Mouse (Mus musculus) frontal cortex, postnatal 14 days (tissue): ENCODE data around the gene Pex5l.

Experiments used
- DNase-seq, 2 experiments: peaks; one replicate each; pipeline ENCODE4 v3.0.0; 2022; ENCODE audit warnings: low spot score in 2 of 2

The Pex5l gene

GRCm38 (mm10) chr3:33063590-33063989 is 79.5 kb downstream of the Pex5l start:
- DNase-seq = no peak

DNA sequence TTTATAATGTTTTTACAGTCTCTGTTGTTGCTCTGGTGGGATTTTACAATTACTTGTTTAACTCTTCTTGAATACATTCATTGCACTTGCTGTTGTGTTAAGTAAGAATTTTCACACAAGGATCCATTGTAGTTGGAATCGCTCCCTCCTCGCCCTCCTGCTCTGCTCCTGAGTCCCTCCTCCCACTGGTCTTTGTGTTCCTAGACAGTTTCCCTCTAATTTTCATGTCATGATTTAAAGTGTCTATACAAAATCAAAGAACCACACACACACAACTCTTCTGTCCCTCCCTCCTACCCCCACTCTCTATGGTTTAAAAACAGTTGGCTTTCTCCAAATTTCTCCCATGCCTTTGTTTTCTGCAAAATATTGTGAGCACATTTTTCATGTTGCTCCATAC is 81.6 kb downstream of the Pex5l start:
- no peak for DNase-seq

GRCm38 (mm10) chr3:33061016-33061415 is 82.0 kb downstream of the Pex5l start:
- no peak for DNase-seq

DNA sequence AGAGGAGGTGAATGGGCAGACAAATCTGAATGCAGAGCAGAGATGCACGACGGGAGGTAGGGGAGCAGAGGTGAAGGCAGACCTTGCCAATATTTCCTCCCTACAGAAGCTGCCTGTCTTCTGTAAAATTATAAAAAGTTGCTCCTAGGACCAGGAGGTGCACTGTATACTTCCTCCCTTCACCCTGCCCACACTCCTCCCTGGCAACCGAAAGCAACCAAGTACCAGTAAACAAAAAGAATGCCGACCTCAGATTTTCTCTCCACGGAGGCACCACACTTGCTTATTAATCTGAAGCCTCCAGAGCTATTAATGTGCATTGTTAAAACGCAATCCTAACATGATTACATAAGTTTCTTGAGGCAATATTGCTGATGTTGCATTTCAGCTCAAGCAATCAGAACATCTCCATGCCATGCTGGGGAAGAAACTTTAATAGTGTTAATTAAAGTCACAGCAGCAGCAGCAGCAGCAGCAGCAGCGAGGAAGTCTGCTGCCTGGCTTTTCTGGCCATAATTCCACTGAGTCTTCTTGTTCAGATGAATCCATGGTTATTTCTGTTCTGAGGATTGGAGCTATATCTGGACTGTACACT is 82.6 kb downstream of the Pex5l start:
- no peak for DNase-seq

- DNase-seq = no peak
These were observed 94.7 kb downstream of the Pex5l start for GRCm38 (mm10) chr3:33048304-33048703.

DNA sequence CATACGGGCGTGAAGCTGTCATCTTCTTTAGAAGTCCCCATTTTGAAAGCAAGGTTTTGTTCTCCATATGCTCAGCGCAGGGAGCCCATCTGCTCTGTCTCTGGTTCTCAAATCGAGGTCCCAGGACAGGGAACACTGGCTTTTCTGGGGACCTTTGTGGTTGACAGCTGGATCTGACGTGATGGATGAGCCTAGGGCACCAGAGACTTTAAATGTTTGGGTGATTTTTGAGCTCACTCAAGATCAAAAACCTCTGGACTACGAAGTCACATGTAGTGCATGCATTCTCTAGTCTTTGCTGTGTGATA is 98.3 kb downstream of the Pex5l start:
- no peak for DNase-seq

DNA sequence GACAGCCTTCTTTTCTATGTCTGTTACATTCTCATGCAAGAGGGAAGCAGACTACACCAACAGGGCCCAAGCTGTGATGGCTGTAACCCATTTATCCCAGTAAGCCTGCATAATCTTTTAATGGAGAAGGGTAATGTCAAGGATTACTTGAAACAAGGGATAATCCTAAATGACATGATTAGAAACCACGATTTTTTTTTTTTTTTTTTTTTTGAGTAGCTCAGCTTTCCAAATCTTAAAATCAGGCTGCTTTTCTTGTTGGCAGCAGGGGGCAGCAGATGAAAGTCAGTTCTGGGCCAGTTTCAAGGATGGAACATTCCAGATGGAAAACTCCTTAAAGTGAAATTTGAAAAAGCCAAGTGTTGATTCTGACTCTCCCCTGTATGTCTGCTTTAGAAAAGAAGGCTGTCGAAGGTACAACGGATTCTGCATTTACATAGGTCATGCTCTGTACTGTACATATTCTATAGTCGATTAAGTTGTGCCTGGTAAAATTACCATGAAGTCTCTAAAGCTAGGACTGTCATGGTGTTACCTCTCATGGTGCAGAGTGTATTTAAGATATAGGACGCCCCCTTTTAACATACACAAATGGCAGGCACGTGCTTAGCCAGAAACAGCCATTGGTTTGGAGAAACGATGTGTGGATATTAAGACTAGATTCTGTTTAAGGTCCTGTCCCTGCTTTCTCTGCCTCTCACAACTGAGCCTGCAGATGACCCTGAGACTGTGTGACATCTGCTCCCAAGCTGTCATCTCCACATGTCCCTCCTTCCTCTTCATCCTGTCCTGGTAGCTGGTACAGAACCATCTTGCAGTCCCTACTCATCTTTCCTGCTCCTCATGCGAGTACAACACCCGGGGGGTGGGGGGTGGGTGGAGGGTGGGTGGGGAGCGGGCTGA is 98.9 kb downstream of the Pex5l start:
- no peak for DNase-seq

DNA sequence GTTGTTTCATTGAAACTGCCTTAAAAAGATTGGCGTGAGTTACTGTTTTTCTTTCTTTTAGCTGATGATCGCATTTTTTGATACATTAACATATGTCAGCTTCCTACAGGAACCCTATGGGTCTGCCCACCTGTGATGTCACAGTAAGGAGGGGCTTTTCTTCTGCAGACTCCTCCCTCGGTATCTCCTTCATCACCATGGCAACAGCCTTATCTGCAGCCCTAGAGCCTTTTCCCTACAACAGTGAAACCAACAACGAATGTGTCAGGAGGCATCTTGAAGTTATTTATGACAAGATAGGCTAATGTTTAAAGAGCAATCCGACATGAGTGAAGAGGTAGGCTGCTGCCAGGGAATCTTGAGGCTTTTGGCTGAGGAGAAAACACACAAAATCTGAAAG is 118.5 kb downstream of the Pex5l start:
- no peak for DNase-seq

DNA sequence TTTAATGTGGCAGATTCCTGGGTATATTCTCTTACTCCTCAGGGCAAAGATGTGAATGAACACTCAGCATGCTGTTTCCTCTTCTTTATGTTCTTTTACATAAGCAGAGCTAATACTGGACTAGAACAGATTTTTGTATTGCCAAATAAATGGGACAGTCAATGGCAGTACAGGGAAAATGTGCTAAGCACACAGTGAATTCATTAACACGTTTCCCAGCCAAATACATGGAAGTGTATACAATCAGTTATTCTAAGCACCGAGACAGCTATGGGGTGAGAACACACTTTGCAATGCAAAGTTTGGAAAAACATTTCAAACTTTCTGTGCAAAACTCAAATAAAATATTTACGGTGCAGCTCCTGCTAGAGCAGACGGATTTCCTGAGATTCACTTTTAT is 139.1 kb downstream of the Pex5l start:
- no peak for DNase-seq

DNA sequence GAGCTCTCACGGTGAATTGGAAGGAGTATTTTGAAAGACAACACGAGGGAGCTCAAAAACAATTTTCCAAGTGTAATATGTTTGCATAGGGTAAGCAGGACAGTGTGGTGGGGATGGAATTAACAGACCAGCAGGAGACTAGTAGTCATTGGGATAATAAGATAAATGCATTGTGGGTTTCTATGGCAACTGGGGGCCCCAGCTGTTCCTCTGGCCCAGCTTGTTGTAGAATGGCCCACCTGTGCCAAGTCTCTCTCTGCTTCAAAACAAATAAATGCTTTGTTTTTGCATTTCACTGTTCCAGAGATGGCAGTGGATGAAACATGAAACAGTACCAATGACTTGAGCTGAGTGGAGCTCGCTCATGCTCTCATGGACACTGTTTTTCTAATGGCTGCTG is 141.3 kb downstream of the Pex5l start:
- DNase-seq = no peak

DNA sequence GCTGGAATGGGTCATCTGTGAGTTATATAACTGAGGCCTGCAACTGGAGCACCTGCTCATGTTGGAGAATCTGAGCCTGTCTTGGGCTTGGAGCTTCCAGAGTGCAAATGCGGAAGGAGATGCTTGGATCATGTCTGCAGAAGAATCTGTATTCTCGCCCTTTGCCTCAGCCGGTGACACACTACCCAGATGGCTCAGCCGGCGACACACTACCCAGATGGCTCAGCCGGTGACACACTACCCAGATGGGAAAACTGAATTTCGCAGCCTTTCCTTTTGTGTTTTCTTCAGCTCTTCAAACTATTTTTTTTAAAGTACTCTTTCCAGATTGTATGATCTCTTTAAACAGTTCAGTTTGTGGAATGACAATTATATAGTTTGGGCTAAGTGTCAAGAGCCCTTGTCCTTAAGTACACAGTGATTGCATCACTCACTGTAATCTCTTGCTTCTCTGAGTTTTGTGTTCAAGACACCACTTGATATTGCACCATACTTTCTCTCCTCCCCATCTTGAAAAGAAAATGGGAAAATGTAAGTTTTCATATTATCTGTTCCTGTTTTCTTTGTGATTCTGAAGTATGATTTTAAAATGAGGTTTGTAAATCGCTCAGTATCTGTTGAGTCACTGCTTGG is 142.5 kb downstream of the Pex5l start:
- no peak for DNase-seq

GRCm38 (mm10) chr3:32991713-32992575 is 151.1 kb downstream of the Pex5l start:
- DNase-seq = no peak

GRCm38 (mm10) chr3:32987806-32988205 is 155.2 kb downstream of the Pex5l start:
- no peak for DNase-seq

DNA sequence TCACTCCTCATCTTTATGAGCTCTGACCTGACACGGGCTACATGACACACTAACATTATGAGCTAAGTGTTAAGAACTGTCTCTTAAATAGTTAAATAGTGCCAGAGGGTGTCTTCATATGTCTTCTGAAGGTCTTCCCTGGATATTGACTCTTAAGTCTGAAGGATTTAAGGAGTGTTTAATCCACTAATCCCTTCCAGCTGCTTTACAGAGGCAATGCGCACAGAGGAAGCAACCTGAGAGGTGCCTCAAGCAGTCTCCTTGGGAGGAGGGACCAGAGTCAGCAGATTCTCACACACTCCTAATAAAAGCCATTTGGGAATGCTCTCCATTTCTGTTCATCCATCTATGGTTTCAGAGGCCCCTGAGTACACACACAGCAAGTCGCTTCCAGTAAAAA is 157.9 kb downstream of the Pex5l start:
- DNase-seq = no peak

DNA sequence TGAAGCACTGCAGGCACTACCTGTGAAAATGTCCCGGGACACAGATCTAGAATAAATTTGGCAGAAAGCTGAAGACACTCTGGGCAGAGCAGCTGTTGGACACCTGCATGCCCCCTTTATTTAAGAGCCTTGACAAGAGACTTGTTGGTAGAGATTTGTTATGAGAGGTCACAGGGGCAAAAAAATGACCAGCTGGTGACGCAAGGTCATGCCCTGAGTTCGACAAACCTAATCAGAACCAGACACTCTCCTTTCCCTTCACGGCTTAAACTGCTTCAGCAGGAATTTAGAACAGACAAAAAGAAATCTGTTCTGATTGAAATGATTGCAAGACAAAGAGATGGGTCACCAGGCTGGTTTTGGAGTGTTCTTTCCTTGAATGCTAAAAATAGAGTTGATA is 163.1 kb downstream of the Pex5l start:
- no peak for DNase-seq

DNA sequence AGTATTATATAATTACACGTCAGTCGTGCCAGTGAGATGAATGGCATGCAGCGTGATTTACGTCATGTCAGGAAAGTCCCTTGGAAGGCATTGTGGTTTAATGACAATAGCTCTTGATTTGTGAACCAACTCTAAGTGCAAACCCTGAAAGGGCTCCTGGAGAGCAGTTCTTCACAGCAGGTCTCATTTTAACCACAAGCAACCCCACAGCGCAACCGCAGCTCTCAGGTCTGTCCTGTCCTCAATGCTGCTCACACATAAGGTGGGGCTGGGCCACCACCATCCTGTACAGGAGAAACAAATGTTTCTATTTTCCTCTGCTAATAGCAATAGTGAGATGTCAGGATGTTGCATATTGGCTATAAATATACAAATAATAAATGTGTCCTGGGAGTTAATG is 163.8 kb downstream of the Pex5l start:
- DNase-seq = no peak

- DNase-seq = no peak
These were observed 172.8 kb downstream of the Pex5l start for GRCm38 (mm10) chr3:32970257-32970656.

DNA sequence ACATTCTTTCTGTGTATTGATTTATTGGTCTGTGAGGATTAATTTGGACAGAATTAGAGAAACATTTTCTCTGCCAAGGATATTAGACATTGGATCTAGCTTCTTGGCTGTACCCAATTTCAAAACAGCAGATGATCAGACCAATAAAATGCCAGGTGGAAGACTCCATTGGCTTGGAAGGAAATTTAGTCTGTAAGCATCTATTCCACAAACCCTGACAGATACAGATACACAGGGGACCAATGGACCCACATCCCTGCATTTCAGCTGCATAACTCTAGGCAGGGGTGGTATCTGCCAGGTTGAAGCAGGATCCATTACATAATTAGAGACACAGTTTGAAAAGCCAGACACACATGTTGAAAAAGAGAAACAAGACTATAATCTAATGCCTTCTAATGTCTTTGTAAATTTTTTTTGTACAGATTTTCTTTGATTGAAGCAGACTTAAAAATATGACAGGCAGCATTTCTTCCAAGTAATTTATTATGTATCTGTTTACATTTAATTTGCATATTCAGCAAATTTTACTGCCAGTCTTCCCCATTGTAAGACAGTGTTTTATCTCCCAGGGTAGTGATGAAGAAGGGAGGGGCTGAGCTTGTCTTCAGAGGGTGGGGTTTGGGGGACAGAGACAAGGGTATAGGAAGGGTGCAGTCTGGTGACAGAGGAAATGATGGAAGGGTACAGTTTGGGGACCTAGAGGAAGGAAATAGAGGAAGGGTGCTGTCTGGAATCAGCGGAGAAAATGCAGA is 174.2 kb downstream of the Pex5l start:
- DNase-seq = no peak

GRCm38 (mm10) chr3:32965528-32965927 is 177.5 kb downstream of the Pex5l start:
- no peak for DNase-seq

- no peak for DNase-seq
These were observed 181.6 kb downstream of the Pex5l start for GRCm38 (mm10) chr3:32961494-32961893.

DNA sequence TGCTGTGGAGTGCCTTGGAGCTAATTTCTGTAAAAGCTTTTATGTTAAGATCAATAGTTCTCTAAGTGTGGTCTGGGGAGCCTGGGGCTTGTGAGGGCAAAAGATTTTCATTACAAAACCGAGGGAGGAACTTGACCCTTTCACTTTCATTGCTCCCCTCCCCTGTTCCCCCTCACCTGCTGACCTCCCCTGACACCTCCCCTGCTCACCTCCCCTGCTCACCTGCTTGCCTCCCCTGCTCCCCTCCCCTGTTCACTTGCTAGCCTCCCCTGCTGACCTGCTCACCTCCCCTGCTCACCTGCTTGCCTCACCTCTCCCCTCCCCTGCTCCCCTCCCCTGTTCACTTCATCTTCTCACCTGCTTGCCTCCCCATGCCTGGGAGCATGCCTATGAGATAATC is 191.7 kb downstream of the Pex5l start:
- no peak for DNase-seq
